Mouse (Mus musculus) megakaryocyte-erythroid progenitor cell, adult 5-6 weeks (primary cell): ENCODE data around the gene Gimap4. TPM values are rescaled to one million over a fixed set of nuclear protein-coding genes. Genes with fewer than 3 reads are reported as not detected.

Experiments used
- ATAC-seq: replicated peaks from 2 replicates; pipeline ENCODE4 v1.8.0; 2016; ENCODE audit warnings: mild to moderate bottlenecking, inconsistent platforms; ENCODE audit not compliant: severe bottlenecking, poor library complexity, low FRiP score, low TSS enrichment
- total RNA-seq, 2 experiments: library from RNA; stranded (forward) in 1 of 2; stranded (reverse) in 1 of 2; fragments of 200-1000, 215-1000 nt in 1 of 2; fragments of >200 nt in 1 of 2; fragmentation: Nextera tagmentation in 1 of 2; gene quantifications; 2 replicates each; pipeline ENCODE4 v1.2.3; 2014 to 2017

Gene Gimap4
- total RNA-seq, 2 experiments from 2014 or later: 12.5 to 61.5 TPM

DNA sequence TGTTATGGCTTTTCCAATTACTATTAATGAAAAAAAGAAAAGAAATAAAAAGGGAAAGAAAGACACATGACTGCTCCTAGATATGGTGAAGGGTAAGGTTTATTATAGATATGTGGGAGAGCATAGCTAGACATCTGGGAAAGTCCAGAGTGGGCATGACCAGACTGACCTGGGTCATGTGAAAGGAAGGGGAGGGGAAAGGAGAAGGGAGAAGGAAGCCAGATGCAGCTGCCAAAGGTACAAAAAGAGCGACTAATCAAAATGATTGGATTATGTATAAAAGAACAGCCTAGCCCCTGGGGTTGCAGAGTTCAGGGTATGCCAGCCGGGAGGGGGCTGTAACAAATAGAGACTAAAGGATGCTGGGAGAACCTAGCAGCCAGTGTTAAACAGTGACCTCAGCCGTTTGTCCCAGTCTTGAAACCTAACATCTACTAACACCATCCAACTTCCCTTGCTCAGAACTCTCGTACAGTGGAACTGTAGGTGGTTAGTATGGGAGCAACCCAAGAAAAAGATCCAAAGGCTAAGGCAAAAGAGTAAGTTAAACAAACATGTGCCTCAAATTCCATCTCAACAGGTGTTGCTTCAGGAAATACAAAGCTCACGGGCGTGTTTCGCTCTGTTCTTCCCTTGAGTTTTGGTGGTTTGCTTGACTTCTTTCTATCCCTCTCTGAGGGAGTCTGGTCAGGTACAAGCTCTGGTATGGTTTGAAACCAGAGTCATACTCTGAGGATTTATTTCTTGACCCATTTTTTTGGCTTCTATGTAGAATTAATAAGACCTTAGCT lies 13.9 kb downstream of the Gimap4 start:
- no peak for ATAC-seq

DNA sequence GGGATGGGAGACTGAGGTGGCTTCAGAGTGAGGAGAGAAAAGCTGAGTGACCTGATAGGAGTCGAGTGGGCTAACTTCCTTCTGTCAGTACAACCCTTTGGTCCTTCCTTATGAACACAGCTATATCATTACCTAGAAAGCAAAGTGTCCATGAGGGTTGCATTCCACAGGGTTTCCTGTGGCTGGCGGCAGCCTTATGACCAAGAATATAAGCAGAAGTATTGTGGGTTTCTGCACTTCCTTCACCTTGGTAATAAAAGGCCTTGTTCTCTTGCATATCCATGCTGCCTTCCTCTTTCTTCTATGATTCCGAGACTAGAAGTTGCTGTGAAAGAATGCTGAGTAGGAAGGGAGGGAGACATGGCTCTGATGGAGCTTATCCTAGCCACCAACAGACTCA lies 14.5 kb downstream of the Gimap4 start:
- no peak for ATAC-seq

DNA sequence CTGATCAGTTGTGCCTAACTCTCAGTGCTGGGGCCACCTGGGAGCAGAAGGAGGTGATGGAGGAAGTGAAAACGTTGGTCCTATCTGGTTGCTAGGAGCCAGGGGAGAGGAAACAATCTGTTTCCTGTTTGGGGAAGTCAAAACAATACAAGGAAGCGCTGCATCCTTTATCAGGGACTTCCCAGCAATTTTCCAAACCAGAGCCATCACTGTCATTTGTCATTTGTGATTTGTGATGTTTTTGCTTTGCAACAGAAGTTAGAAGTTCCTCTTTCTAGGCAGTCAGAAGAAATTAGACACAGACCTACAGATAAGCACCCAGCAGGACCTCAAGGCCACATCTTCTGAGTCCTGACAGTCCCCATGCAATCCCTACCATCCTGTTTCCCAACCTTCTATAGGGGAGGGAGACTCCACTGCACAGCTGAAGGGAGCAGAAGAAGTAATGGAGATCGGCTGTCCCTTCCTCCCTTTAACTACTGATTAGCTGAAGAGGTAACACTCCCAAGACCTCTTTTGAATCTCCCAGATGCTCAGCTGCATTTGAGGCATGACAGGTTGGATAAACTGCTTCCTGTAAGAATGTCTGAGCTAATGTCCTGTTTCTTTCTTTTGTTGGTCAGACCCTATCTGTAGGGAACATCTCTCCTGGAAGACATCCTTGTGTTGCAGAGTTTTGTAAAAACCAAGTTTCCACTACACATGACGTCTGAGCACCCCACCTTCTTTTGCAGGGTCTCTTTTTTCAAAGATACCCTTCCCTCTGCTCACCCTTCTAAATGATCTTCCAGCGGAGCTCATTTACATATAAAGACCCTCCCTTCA lies 16.1 kb downstream of the Gimap4 start:
- ATAC-seq: no peak

GRCm38 (mm10) chr6:48702146-48702545 lies 17.8 kb downstream of the Gimap4 start:
- ATAC-seq: no peak

DNA sequence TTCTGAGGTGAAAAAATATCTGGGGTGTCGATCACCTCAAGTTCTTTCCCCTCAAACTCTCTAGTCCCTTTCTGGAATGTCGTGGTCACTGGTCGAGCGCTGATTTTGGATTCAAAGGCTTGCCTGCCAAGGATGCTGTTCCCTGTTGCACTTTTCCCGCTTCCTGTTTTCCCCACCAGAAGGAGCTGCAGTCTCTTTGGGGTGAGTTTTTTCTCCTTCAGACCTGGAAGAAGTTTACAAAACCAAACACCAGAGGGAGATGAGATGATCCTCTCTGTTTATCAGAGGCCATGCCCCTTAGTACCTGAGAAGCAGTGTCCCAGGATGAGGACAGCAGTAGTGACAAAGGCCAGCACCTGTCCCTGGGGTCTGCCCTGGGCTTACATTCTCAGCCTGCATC lies 18.3 kb downstream of the Gimap4 start:
- ATAC-seq: no peak

GRCm38 (mm10) chr6:48704146-48704545 lies 19.8 kb downstream of the Gimap4 start:
- no peak for ATAC-seq

GRCm38 (mm10) chr6:48706130-48706529 lies 21.8 kb downstream of the Gimap4 start:
- ATAC-seq: no peak

GRCm38 (mm10) chr6:48718455-48718854 lies 34.1 kb downstream of the Gimap4 start, which contains the start of the genes Gm28053 and Gimap7:
Gm28053 (plus strand) TSS chr6:48718607.
Gimap7 (plus strand) TSS chr6:48718621.
- 0 out of 2 replicates have a peak, but pooled peaks have one; percentile 26 for ATAC-seq

GRCm38 (mm10) chr6:48720326-48720725 lies 36.0 kb downstream of the Gimap4 start:
- ATAC-seq: no peak

- ATAC-seq: no peak
These were observed 39.1 kb downstream of the Gimap4 start for GRCm38 (mm10) chr6:48723468-48723867.

DNA sequence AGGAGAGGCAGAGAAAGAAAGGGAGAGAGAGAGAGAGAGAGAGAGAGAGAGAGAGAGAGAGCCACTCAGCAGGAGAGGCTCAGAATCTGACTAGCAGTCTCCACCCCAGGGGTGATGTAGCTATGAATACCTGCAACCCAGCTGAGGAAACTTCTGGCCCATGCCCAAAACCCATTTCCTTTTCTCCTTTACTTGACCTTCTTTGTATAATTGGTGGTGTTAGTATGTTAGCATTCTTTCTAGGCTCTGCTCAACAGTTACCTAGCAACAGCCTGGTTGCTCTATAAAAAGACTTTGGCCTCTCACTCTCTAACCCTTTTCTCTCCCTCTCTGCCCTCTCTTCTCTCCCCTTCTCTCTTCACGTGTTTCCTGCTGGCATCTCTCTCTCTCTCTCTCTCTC lies 41.1 kb downstream of the Gimap4 start:
- no peak for ATAC-seq

GRCm38 (mm10) chr6:48727761-48728160 lies 43.4 kb downstream of the Gimap4 start:
- ATAC-seq: no peak

DNA sequence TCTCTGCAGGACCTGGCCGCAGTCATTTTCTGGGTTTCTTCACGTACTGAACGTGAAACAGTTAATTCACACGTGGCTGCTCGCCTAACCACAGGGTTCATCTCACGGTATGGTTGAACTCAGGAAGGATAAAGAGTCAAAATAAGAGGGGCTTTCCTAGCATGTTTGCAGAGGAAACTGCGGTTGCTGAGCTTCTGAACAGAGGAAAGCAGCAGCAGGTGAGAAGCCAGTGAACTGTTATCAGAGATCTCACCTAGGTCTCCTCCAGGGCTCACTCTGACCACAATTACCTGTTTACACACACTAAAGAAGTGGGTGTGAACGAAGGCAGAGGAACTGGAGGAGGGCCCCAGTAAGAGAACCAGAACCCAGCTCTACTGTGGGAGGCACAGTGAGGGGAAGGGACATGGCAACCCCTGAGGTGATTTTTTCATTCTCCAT lies 48.5 kb downstream of the Gimap4 start:
- ATAC-seq: no peak

DNA sequence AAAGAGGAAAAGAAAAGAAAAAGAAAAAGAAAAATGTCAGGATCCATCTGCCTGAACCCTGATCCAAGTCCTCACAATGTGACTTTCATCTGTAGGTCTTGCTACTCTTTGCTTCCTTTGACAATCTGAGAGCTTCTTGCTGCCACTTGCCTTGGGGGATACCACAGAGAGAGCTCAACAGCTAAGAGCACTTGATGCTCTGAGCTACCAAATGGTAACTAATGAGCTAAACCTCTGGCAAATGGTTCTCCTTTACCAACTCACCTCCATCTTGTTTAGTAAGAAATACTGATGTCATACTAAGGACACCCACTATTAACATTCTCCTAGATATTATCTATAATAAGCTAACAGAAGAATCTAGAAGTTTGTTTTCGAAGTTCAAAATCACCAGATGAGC lies 49.3 kb downstream of the Gimap4 start:
- no peak for ATAC-seq

- no peak for ATAC-seq
These were observed 52.7 kb downstream of the Gimap4 start for GRCm38 (mm10) chr6:48737053-48737452.

DNA sequence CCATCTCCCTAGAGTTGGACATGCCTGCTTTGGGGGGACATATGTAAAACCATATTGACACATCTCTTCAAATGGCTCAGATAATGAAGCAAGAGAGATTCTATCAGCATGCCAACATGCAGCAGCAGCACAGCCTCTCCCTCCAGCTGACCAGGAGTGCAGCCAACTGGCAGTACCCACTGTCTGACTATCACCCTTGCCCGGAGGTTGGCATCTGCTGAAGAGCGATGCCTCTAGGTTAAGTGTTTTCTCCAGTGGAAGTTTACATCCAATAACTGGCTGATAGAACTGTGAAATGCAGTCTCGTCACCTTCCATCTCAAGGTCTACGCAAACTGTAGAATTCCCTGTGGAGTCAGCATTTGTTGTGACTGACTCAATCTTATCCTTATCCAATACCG lies 53.3 kb downstream of the Gimap4 start:
- no peak for ATAC-seq

GRCm38 (mm10) chr6:48738961-48739779 lies 54.8 kb downstream of the Gimap4 start, which contains the start of gene Gimap1:
Gimap1 (plus strand) TSS chr6:48739054.
- ATAC-seq: 0 out of 2 replicates have a peak, but pooled peaks have one; percentile 41

DNA sequence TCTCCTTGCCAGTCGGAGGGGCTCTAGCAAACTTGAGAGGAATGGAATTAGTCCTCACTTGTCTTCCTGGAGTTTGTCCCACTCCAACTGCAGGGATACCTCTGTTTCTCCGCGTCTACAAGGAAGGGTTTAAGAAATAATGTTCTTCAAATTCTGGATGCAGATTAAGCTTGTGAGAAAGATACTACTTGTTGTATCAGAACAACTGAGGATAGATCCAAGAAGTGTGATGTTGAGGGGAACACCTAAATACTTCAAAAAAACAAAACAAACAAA lies 55.4 kb downstream of the Gimap4 start:
- ATAC-seq: no peak

- no peak for ATAC-seq
These were observed 56.3 kb downstream of the Gimap4 start for GRCm38 (mm10) chr6:48740501-48741169.
